Mouse (Mus musculus) adrenal gland, postnatal 10 days (tissue): Measurements from ENCODE around the gene Kbtbd4. TPM values are rescaled to one million over a fixed set of nuclear protein-coding genes. Genes with fewer than 3 reads are reported as not detected.

Experiments used
- DNase-seq: peaks from one replicate; pipeline ENCODE4 v3.0.0; 2021; ENCODE audit warnings: mixed read lengths
- total RNA-seq, 2 experiments: library from RNA; stranded (reverse); gene quantifications; 2 replicates each; pipeline ENCODE4 v1.2.3; 2021

Kbtbd4 gene
- total RNA-seq, 2 experiments from 2014 or later = 24.6 to 26.6 TPM

DNA sequence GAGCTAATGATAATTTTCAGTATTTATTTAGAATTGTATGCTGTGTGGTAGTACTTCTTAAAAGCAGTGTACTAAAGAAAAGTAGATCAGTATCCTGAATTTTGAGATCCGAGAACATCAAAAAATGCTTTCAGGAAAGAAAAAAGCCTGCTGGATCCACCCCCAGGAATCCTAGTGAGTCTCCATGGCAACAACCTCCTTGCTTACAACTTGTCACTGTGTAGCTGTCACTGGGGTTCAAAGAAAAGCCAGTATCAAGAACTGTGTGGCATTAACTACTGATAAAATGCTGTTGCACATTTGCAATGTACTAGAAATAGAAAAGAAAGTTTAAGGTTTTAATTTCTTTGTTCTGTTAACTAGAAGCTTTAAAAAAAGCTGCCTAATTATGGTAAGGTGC is 51.5 kb downstream of the Kbtbd4 start:
- DNase-seq = no peak

DNA sequence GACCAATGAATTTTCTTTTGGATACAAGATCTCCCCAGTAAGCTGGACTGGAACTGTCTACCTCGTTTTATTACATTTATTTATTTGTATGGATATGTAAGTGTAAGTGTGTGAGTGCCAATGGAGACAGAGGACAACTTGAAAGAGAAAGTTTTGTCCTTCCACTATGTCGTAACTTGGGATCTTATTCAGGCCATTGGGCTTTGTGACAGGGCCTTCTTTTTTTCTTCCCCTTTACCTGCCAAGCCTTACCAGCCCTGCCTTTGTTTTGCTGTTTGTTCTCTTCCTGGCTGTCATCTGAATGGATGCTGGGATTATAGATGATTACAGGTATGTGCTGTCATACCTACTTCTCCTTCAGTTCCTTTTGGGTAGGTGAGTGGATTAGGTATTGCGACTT is 54.3 kb downstream of the Kbtbd4 start:
- DNase-seq = no peak

DNA sequence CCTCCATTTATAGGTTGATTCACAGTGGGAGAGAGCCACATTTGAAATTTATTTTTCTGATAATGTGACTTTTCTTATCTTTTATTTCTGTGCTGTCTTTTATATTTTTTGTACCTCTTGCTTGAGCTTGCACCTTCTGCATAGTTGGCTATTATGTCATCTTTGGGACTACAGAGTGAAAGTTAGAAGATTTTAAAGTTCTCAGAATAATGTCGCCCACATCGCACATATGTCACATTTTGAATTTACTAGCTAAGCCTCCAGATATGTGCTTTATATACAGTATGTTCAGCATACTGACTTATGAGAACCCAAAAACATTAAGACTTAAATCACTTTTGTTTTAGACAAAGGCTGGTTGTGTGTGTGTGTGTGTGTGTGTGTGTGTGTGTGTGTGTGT is 55.5 kb downstream of the Kbtbd4 start:
- DNase-seq = no peak

Other genes starting within 250 kb of the Kbtbd4 start
- gene Nup160, start 227.5 kb upstream of the Kbtbd4 start, total RNA-seq = 10 to 100 TPM; 17.7 to 25.7 TPM
- 10 to 100 TPM; 42.4 to 75.4 TPM for gene Fnbp4, start 159.4 kb upstream of the Kbtbd4 start, total RNA-seq
- gene Agbl2, start 122.0 kb upstream of the Kbtbd4 start, total RNA-seq = 1 to 10 TPM in 1 of 2 experiments, under 1 TPM in 1; 0.72 to 1.4 TPM
- gene Mtch2, start 57.6 kb upstream of the Kbtbd4 start, total RNA-seq = 100 to 1,000 TPM; 412 to 444 TPM
- 1 to 10 TPM; 3.3 to 4.8 TPM for gene C1qtnf4, start 18.9 kb upstream of the Kbtbd4 start, total RNA-seq
- gene Ndufs3, start 87 bp downstream of the Kbtbd4 start, total RNA-seq = 100 to 1,000 TPM; 692 to 778 TPM
- gene Celf1, start 35.6 kb downstream of the Kbtbd4 start, total RNA-seq = 10 to 100 TPM; 74.7 to 87.0 TPM
- 1 to 10 TPM; 1.7 to 5.0 TPM for gene Rapsn, start 130.9 kb downstream of the Kbtbd4 start, total RNA-seq
- gene Psmc3, start 149.3 kb downstream of the Kbtbd4 start, total RNA-seq = 100 to 1,000 TPM; 174 to 182 TPM
- 10 to 100 TPM; 22.3 to 30.5 TPM for gene Slc39a13, start 165.7 kb downstream of the Kbtbd4 start, total RNA-seq
- 1 to 10 TPM; 5.3 to 8.7 TPM for gene Spi1, start 177.7 kb downstream of the Kbtbd4 start, total RNA-seq
- under 1 TPM; 0.09 TPM for gene Mybpc3, start 213.4 kb downstream of the Kbtbd4 start, total RNA-seq